In genomic region chr13:22030493-22030892, GRCm38 (mm10) we compare ENCODE assay signal across 12 mouse cellular contexts. TPM values are rescaled to one million over a fixed set of nuclear protein-coding genes. Genes with fewer than 3 reads are reported as not detected.
A peak's percentile ranks its signal among the peaks of the same experiment; 100 is the strongest.
DNase-seq lines count a peak whose midpoint lies in the region; ATAC-seq and TF ChIP-seq lines count a peak whose summit lies in the region.
"Had no signal": no experiment of that assay in that cellular context is flagged by ENCODE, and none has a peak within 500 bp of the region (broad histone marks: within the 10 kb centered on the region; RNA-seq: fewer than 3 reads in every experiment).

No protein-coding gene starts in this region.

- no peaks in the 10 kb centered on the region for H3K79me2 ChIP-seq in heart, adult 2 months (replicated peaks; ENCODE audit: control insufficient read depth, insufficient read depth, low read length)
- no peaks in the 10 kb centered on the region for H3K79me2 ChIP-seq in myocyte (ENCODE audit: control insufficient read depth, insufficient read depth)

- intact Hi-C loops in heart, adult 2 months (cut with DNase I): loop anchor here (10.0 kb wide), 1 partner anchor 206 kb away; no protein-coding TSS in a partner anchor
- intact Hi-C loops in left cerebral cortex, postnatal 10 days (cut with DNase I): no loop called here

- no peak for TF ChIP-seq EP300 in heart, adult 2 months (IDR thresholded peaks at IDR 0.05; ENCODE audit: insufficient read depth, low read depth, low read length)
- no peak for TF ChIP-seq EP300 in lung, postnatal 0 days (IDR thresholded peaks at IDR 0.05)

- no peak overlapping the region for H3K4me2 ChIP-seq in lung, postnatal 0 days (replicated peaks; ENCODE audit: low read depth, low read length)
- H3K4me2 ChIP-seq in myocyte (ENCODE audit: low read depth): peak overlapping the region; percentile 36
- H3K4me2 ChIP-seq: forebrain, embryonic 15.5 days; intestine, embryonic 15.5 days; neural tube, embryonic 15.5 days had no signal

- 7% methylated on average over 4 of the region's 4 CpGs for WGBS in heart, adult 2 months
- WGBS in lung, postnatal 0 days: 9% methylated on average over 4 of the region's 4 CpGs

- H3K9ac ChIP-seq in heart, adult 2 months (ENCODE audit: low read depth, low read length): no peak overlapping the region
- H3K9ac ChIP-seq in lung, postnatal 0 days (replicated peaks; ENCODE audit: low read depth): no peak overlapping the region
- H3K9ac ChIP-seq: forebrain, embryonic 15.5 days; intestine, embryonic 15.5 days; neural tube, embryonic 15.5 days had no signal

- no peak overlapping the region for H3K4me3 ChIP-seq in heart, adult 2 months
- H3K4me3 ChIP-seq in lung, postnatal 0 days (ENCODE audit: low read depth, low read length): no peak overlapping the region
- H3K4me3 ChIP-seq in myocyte: no peak overlapping the region
- H3K4me3 ChIP-seq: forebrain, embryonic 15.5 days; intestine, embryonic 15.5 days; neural tube, embryonic 15.5 days had no signal

- peak; percentile 75 for TF ChIP-seq CTCF in heart, adult 2 months (IDR thresholded peaks at IDR 0.05)
- peak; percentile 47; the same call in 1 of the 2 replicates for TF ChIP-seq CTCF in lung, postnatal 0 days (IDR thresholded peaks at IDR 0.05)

- no peak overlapping the region for H3ac ChIP-seq in myocyte (ENCODE audit: control insufficient read depth, insufficient read length)

- TF ChIP-seq POLR2A in heart, adult 2 months (IDR thresholded peaks at IDR 0.05; ENCODE audit: insufficient read depth, low read depth, low read length): no peak
- no peak for TF ChIP-seq POLR2A in myocyte (IDR thresholded peaks at IDR 0.05; ENCODE audit: insufficient read length, low read depth)

- no peaks in the 10 kb centered on the region for H3K36me3 ChIP-seq in heart, adult 2 months (ENCODE audit: control insufficient read depth, insufficient read depth, low read length)
- H3K36me3 ChIP-seq in lung, postnatal 0 days (ENCODE audit: insufficient read depth, low read length): no peaks in the 10 kb centered on the region
- no peaks in the 10 kb centered on the region for H3K36me3 ChIP-seq in myocyte (ENCODE audit: control insufficient read depth, insufficient read depth)
- H3K36me3 ChIP-seq: forebrain, embryonic 15.5 days; intestine, embryonic 15.5 days; neural tube, embryonic 15.5 days had no signal

- no peak for DNase-seq in heart, adult 2 months
- DNase-seq in heart, postnatal 4 days: no peak
- DNase-seq in lung, postnatal 0 days (ENCODE audit: low spot score): peak; percentile 69
- no peak for DNase-seq in lung, adult 18-20 months
- DNase-seq in NIH3T3 (ENCODE audit: low read depth): peak; percentile 74
- no peak for DNase-seq in frontal cortex, postnatal 36 days (ENCODE audit: low spot score in 2 of 2)
- no peak for DNase-seq in left cerebral cortex, postnatal 10 days (ENCODE audit: extremely low spot score in 1 of 2, low spot score in 2 of 2)
- DNase-seq: thymus, postnatal 36 days had no signal

- no peaks in the 10 kb centered on the region for H3K27me3 ChIP-seq in heart, adult 2 months (ENCODE audit: control insufficient read depth, insufficient read depth, low read length)
- H3K27me3 ChIP-seq in lung, postnatal 0 days (replicated peaks; ENCODE audit: insufficient read depth, low read length): no peaks in the 10 kb centered on the region
- H3K27me3 ChIP-seq in myocyte (ENCODE audit: control insufficient read depth, insufficient read depth, insufficient read length): no peaks in the 10 kb centered on the region
- H3K27me3 ChIP-seq: forebrain, embryonic 15.5 days; intestine, embryonic 15.5 days; neural tube, embryonic 15.5 days had no signal

- no peaks in the 10 kb centered on the region for H3K9me3 ChIP-seq in lung, postnatal 0 days (ENCODE audit: low read length)
- H3K9me3 ChIP-seq: forebrain, embryonic 15.5 days; intestine, embryonic 15.5 days; neural tube, embryonic 15.5 days had no signal

- no peaks in the 10 kb centered on the region for H3K4me1 ChIP-seq in heart, adult 2 months (ENCODE audit: control insufficient read depth, insufficient read depth, low read length)
- H3K4me1 ChIP-seq in lung, postnatal 0 days (ENCODE audit: insufficient read depth, low read depth, low read length): peaks cover 4% of the 10 kb centered on the region; the same call in 1 of the 2 replicates
- H3K4me1 ChIP-seq: intestine, embryonic 15.5 days had no signal

- H3K27ac ChIP-seq in heart, adult 2 months: no peak overlapping the region
- H3K27ac ChIP-seq in lung, postnatal 0 days (ENCODE audit: low read length): no peak overlapping the region
- H3K27ac ChIP-seq: forebrain, embryonic 15.5 days; intestine, embryonic 15.5 days; neural tube, embryonic 15.5 days had no signal

- ATAC-seq in lung, postnatal 0 days: no peak
- ATAC-seq: forebrain, embryonic 15.5 days; intestine, embryonic 15.5 days had no signal

TF ChIP-seq in myocyte, 11 proteins besides CTCF, POLR2A, EP300 and RAD21:
- TF ChIP-seq REST (IDR thresholded peaks at IDR 0.05; ENCODE audit: insufficient read depth, insufficient read length) (no peak), E2F4 (IDR thresholded peaks at IDR 0.05; ENCODE audit: insufficient read depth) (no peak), USF1 (IDR thresholded peaks at IDR 0.05; ENCODE audit: low read depth) (no peak), CEBPB (IDR thresholded peaks at IDR 0.05; ENCODE audit: insufficient read depth, poor library complexity, severe bottlenecking) (no peak), MYOD1 (IDR thresholded peaks at IDR 0.05; ENCODE audit: control insufficient read depth in 1 of 3, insufficient read length in 2 of 3, low read depth in 2 of 3) (no peak), TCF3 (IDR thresholded peaks at IDR 0.05; ENCODE audit: insufficient read length, low read depth) (no peak), MYOG (IDR thresholded peaks at IDR 0.05; ENCODE audit: control insufficient read depth in 1 of 3, insufficient read depth in 1 of 3, insufficient read length in 2 of 3, low read depth in 2 of 3) (no peak), SRF (IDR thresholded peaks at IDR 0.05; ENCODE audit: control insufficient read depth, insufficient read length, low read depth) (no peak), POLR2AphosphoS2 (IDR thresholded peaks at IDR 0.05; ENCODE audit: insufficient read length, low read depth) (no peak), MAX (IDR thresholded peaks at IDR 0.05; ENCODE audit: low read depth) (no peak), TCF12 (IDR thresholded peaks at IDR 0.05; ENCODE audit: insufficient read depth, poor library complexity, severe bottlenecking) (no peak)

RNA-seq across cellular contexts. Expression of gene Hist1h2ah, which starts 4.9 kb away (rescaled TPM):
- total RNA-seq in heart, adult 2 months (2021): 1 to 10 TPM; 8.1 to 10.0 TPM
- polyA plus RNA-seq in heart, adult 2 months (2012; rRNA removed): 1.1 TPM in 1 of 2 replicates, not detected in the other
- 100 to 1,000 TPM; 504 to 579 TPM for total RNA-seq in heart, postnatal 4 days (2021)
- polyA plus RNA-seq in lung, postnatal 0 days (2015; fragmentation: Nextera tagmentation; extraction: Ambion mirVana): 4.2 and 5.2 TPM in 2 replicates
- 2.2 TPM for polyA plus RNA-seq in myocyte (2012; fragmentation: generic; extraction: Trizol)
- total RNA-seq in left cerebral cortex, postnatal 10 days (2021): 10 to 100 TPM; 37.9 to 54.9 TPM
- polyA plus RNA-seq: neural tube, embryonic 15.5 days had no signal

RNA-seq across cellular contexts. Expression of gene Hist1h2bk, which starts 5.2 kb away (rescaled TPM):
- 10 to 100 TPM in 1 of 2 experiments, 1 to 10 TPM in 1; 7.3 to 10.0 TPM for total RNA-seq in heart, adult 2 months (2021)
- not detected in 2 replicates for polyA plus RNA-seq in heart, adult 2 months (2012; rRNA removed)
- 100 to 1,000 TPM; 416 to 424 TPM for total RNA-seq in heart, postnatal 4 days (2021)
- polyA plus RNA-seq in lung, postnatal 0 days (2015; fragmentation: Nextera tagmentation; extraction: Ambion mirVana): 0.45 and 0.81 TPM in 2 replicates
- polyA plus RNA-seq in myocyte (2012; fragmentation: generic; extraction: Trizol): 8.2 TPM
- 10 to 100 TPM; 38.0 to 50.2 TPM for total RNA-seq in left cerebral cortex, postnatal 10 days (2021)

RNA-seq across cellular contexts. Expression of gene Hist1h4i, which starts 10.7 kb away (rescaled TPM):
- 10 to 100 TPM; 11.9 to 18.1 TPM for total RNA-seq in heart, adult 2 months (2021)
- polyA plus RNA-seq in heart, adult 2 months (2012; rRNA removed): 5.8 and 8.3 TPM in 2 replicates
- total RNA-seq in heart, postnatal 4 days (2021): 100 to 1,000 TPM; 139 to 147 TPM
- polyA plus RNA-seq in lung, postnatal 0 days (2015; fragmentation: Nextera tagmentation; extraction: Ambion mirVana): 4.1 and 4.6 TPM in 2 replicates
- 31.0 TPM for polyA plus RNA-seq in myocyte (2012; fragmentation: generic; extraction: Trizol)
- total RNA-seq in left cerebral cortex, postnatal 10 days (2021): 10 to 100 TPM; 45.9 to 47.6 TPM

RNA-seq across cellular contexts. Expression of gene Hist1h2ag, which starts 12.3 kb away (rescaled TPM):
- 1 to 10 TPM; 1.7 to 4.3 TPM for total RNA-seq in heart, adult 2 months (2021)
- not detected in 2 replicates for polyA plus RNA-seq in heart, adult 2 months (2012; rRNA removed)
- 100 to 1,000 TPM; 359 to 370 TPM for total RNA-seq in heart, postnatal 4 days (2021)
- polyA plus RNA-seq in lung, postnatal 0 days (2015; fragmentation: Nextera tagmentation; extraction: Ambion mirVana): 2.7 TPM in 1 of 2 replicates, not detected in the other
- polyA plus RNA-seq in myocyte (2012; fragmentation: generic; extraction: Trizol): 4.1 TPM
- total RNA-seq in left cerebral cortex, postnatal 10 days (2021): 10 to 100 TPM; 26.2 to 28.0 TPM

RNA-seq across cellular contexts. Expression of gene Hist1h2bj, which starts 12.5 kb away (rescaled TPM):
- total RNA-seq in heart, adult 2 months (2021): 1 to 10 TPM; 2.8 to 3.6 TPM
- polyA plus RNA-seq in heart, adult 2 months (2012; rRNA removed): 0.59 TPM in 1 of 2 replicates, not detected in the other
- 100 to 1,000 TPM; 284 to 295 TPM for total RNA-seq in heart, postnatal 4 days (2021)
- polyA plus RNA-seq in lung, postnatal 0 days (2015; fragmentation: Nextera tagmentation; extraction: Ambion mirVana): 1.0 and 1.5 TPM in 2 replicates
- polyA plus RNA-seq in myocyte (2012; fragmentation: generic; extraction: Trizol): 3.4 TPM
- total RNA-seq in left cerebral cortex, postnatal 10 days (2021): 10 to 100 TPM; 21.4 to 25.6 TPM

Comparison
In these comparisons a context has a peak if more than half of its experiments do, and no peak if none do; other contexts are left out.
1. DNase-seq: peak in lung, postnatal 0 days (single experiment) and NIH3T3 (single experiment); none in heart, adult 2 months (0 of 2), heart, postnatal 4 days (single experiment), lung, adult 18-20 months (0 of 2), frontal cortex, postnatal 36 days (0 of 2) and left cerebral cortex, postnatal 10 days (0 of 2).
2. RNA of gene Hist1h2ah, which starts 4.9 kb away (total RNA-seq): 504 to 579 TPM in heart, postnatal 4 days; 37.9 to 54.9 TPM in left cerebral cortex, postnatal 10 days and 8.1 to 10.0 TPM in heart, adult 2 months; every median in the first group is over 4 times any median in the second.
3. RNA of gene Hist1h2bk, which starts 5.2 kb away (total RNA-seq): 416 to 424 TPM in heart, postnatal 4 days; 38.0 to 50.2 TPM in left cerebral cortex, postnatal 10 days and 7.3 to 10.0 TPM in heart, adult 2 months; every median in the first group is over 4 times any median in the second.